Mouse (Mus musculus) CH12.LX (cell line): ENCODE measurements around the gene Jarid2. TPM values are rescaled to one million over a fixed set of nuclear protein-coding genes. Genes with fewer than 3 reads are reported as not detected.

ENCODE experiments used
- DNase-seq: peaks from one replicate; pipeline ENCODE4 v3.0.0-alpha.2; 2013; ENCODE audit errors: extremely low read depth
- H3K27ac ChIP-seq: 2 replicates; pipeline ENCODE4 v1.5.1; 2012; ENCODE audit warnings: low read depth, mild to moderate bottlenecking, control low read depth, moderate library complexity; ENCODE audit not compliant: insufficient read depth
- H3K27me3 ChIP-seq: replicated peaks from 2 replicates; pipeline ENCODE3; 2012; ENCODE audit warnings: inconsistent platforms
- H3K36me3 ChIP-seq, 2 experiments: replicated peaks in 1 of 2; 2 replicates each; pipeline versions ENCODE3 to v1.6.1; 2012; ENCODE audit warnings: inconsistent platforms in 1 of 2, low read length in 1 of 2, mild to moderate bottlenecking in 1 of 2, mixed read lengths in 1 of 2, moderate library complexity in 1 of 2; ENCODE audit not compliant: control insufficient read depth in 1 of 2, insufficient read depth in 1 of 2
- H3K4me1 ChIP-seq, 2 experiments: 2 replicates each; pipeline ENCODE4 v1.6.1; 2012; ENCODE audit warnings: inconsistent platforms in 1 of 2, moderate library complexity in 1 of 2; ENCODE audit not compliant: insufficient read depth in 2 of 2, control insufficient read depth in 1 of 2
- H3K4me2 ChIP-seq: 2 replicates; pipeline ENCODE4 v1.6.1; 2012; ENCODE audit warnings: low read depth, mild to moderate bottlenecking, control low read depth; ENCODE audit not compliant: poor library complexity, insufficient read depth, severe bottlenecking
- H3K4me3 ChIP-seq, 3 experiments: fragments of 150-350 bp in 1 of 3; sonication (generic) in 1 of 3; replicated peaks in 1 of 3; 2 replicates each; pipeline versions ENCODE3 to v1.5.1; 2011 to 2012; ENCODE audit warnings: low read depth in 2 of 3, low read length in 2 of 3, mild to moderate bottlenecking in 2 of 3, moderate library complexity in 2 of 3, control low read depth in 1 of 3, improper control_type of control experiment in 1 of 3, inconsistent platforms in 1 of 3, mixed read lengths in 1 of 3; ENCODE audit not compliant: poor library complexity in 1 of 3
- H3K79me2 ChIP-seq: replicated peaks from 2 replicates; pipeline ENCODE4 v1.6.1; 2012; ENCODE audit warnings: mild to moderate bottlenecking, moderate library complexity; ENCODE audit not compliant: control insufficient read depth, poor library complexity, insufficient read depth, severe bottlenecking; ENCODE audit errors: extremely low read depth
- H3K9ac ChIP-seq: 2 replicates; pipeline ENCODE4 v1.6.1; 2012; ENCODE audit warnings: low read depth, mild to moderate bottlenecking, control low read depth, moderate library complexity; ENCODE audit not compliant: insufficient read depth
- H3K9me3 ChIP-seq: replicated peaks from 2 replicates; pipeline ENCODE3; 2012; ENCODE audit warnings: low read length, inconsistent platforms, mixed read lengths
- BHLHE40 ChIP-seq: IDR thresholded peaks from 2 replicates; pipeline ENCODE4 v1.6.1; 2011; ENCODE audit warnings: mild to moderate bottlenecking, low read depth, low read length, improper control_type of control experiment
- CHD1 ChIP-seq: IDR thresholded peaks from 2 replicates; pipeline ENCODE4 v1.6.1; 2012; ENCODE audit warnings: low read depth, low read length, improper control_type of control experiment, inconsistent platforms
- CHD2 ChIP-seq: IDR thresholded peaks from 2 replicates; pipeline ENCODE4 v1.6.1; 2011; ENCODE audit warnings: low read length, improper control_type of control experiment
- E2F4 ChIP-seq: IDR thresholded peaks from 2 replicates; pipeline ENCODE4 v1.6.1; 2011; ENCODE audit warnings: low read depth, low read length, improper control_type of control experiment; ENCODE audit not compliant: insufficient replicate concordance
- EP300 ChIP-seq: IDR thresholded peaks from 2 replicates; pipeline ENCODE4 v1.6.1; 2011; ENCODE audit warnings: low read length, improper control_type of control experiment
- HCFC1 ChIP-seq: IDR thresholded peaks from 2 replicates; pipeline ENCODE4 v1.6.1; 2012; ENCODE audit warnings: low read depth, mild to moderate bottlenecking, inconsistent platforms, low read length, improper control_type of control experiment
- IRF4 ChIP-seq: IDR thresholded peaks from 2 replicates; pipeline ENCODE4 v1.6.1; 2014; ENCODE audit warnings: low read depth, mild to moderate bottlenecking, inconsistent platforms, low read length, improper control_type of control experiment
- JUN ChIP-seq: IDR thresholded peaks from 2 replicates; pipeline ENCODE4 v1.6.1; 2011; ENCODE audit warnings: low read depth, mild to moderate bottlenecking, low read length, improper control_type of control experiment, moderate library complexity; ENCODE audit not compliant: insufficient read depth
- JUND ChIP-seq: conservative IDR thresholded peaks from 2 replicates; pipeline ENCODE4 v1.6.1; 2011; ENCODE audit warnings: low read depth, low read length, improper control_type of control experiment
- MAFK ChIP-seq: IDR thresholded peaks from 2 replicates; pipeline ENCODE4 v1.6.1; 2011; ENCODE audit warnings: low read length, improper control_type of control experiment; ENCODE audit not compliant: insufficient replicate concordance
- MXI1 ChIP-seq: IDR thresholded peaks from 2 replicates; pipeline ENCODE4 v1.6.1; 2011; ENCODE audit warnings: mild to moderate bottlenecking, low read depth, low read length, improper control_type of control experiment
- MYC ChIP-seq: IDR thresholded peaks from 2 replicates; pipeline ENCODE4 v1.6.1; 2011; ENCODE audit warnings: low read depth, mild to moderate bottlenecking, improper control_type of control experiment, low read length
- NRF1 ChIP-seq: IDR thresholded peaks from 2 replicates; pipeline ENCODE4 v1.6.1; 2014; ENCODE audit warnings: low read depth, mild to moderate bottlenecking, inconsistent platforms, low read length, improper control_type of control experiment, moderate library complexity
- PAX5 ChIP-seq: IDR thresholded peaks from 2 replicates; pipeline ENCODE4 v1.6.1; 2012; ENCODE audit warnings: low read length, inconsistent platforms, mixed read lengths
- POLR2A ChIP-seq: IDR thresholded peaks from 2 replicates; pipeline ENCODE4 v1.6.1; 2011; ENCODE audit warnings: low read depth, mild to moderate bottlenecking, improper control_type of control experiment, low read length
- POLR2AphosphoS2 ChIP-seq: IDR thresholded peaks from 2 replicates; pipeline ENCODE4 v1.6.1; 2011; ENCODE audit warnings: low read depth, low read length, improper control_type of control experiment
- RAD21 ChIP-seq: IDR thresholded peaks from 2 replicates; pipeline ENCODE4 v1.6.1; 2011; ENCODE audit warnings: low read depth, mild to moderate bottlenecking, low read length, improper control_type of control experiment, moderate library complexity
- RCOR1 ChIP-seq: conservative IDR thresholded peaks from 2 replicates; pipeline ENCODE4 v1.6.1; 2012; ENCODE audit warnings: low read depth, mild to moderate bottlenecking, inconsistent platforms, low read length, improper control_type of control experiment
- SIN3A ChIP-seq: IDR thresholded peaks from 2 replicates; pipeline ENCODE4 v1.6.1; 2012; ENCODE audit warnings: low read length, improper control_type of control experiment, inconsistent platforms
- SMC3 ChIP-seq: IDR thresholded peaks from 2 replicates; pipeline ENCODE4 v1.6.1; 2011; ENCODE audit warnings: low read depth, low read length, improper control_type of control experiment
- TBP ChIP-seq: conservative IDR thresholded peaks from 2 replicates; pipeline ENCODE4 v1.6.1; 2011; ENCODE audit warnings: low read depth, low read length, improper control_type of control experiment
- TCF12 ChIP-seq: IDR thresholded peaks from 2 replicates; pipeline ENCODE4 v1.6.1; 2014; ENCODE audit warnings: low read depth, mild to moderate bottlenecking, inconsistent platforms, low read length, improper control_type of control experiment
- ZC3H11A ChIP-seq: IDR thresholded peaks from 2 replicates; pipeline ENCODE4 v1.6.1; 2012; ENCODE audit warnings: low read depth, mild to moderate bottlenecking, inconsistent platforms, low read length, improper control_type of control experiment
- ZMIZ1 ChIP-seq: IDR thresholded peaks from 2 replicates; pipeline ENCODE4 v1.6.1; 2012; ENCODE audit warnings: low read depth, mild to moderate bottlenecking, inconsistent platforms, low read length, improper control_type of control experiment
- ZNF384 ChIP-seq: IDR thresholded peaks from 2 replicates; pipeline ENCODE4 v1.6.1; 2012; ENCODE audit warnings: low read depth, low read length, improper control_type of control experiment, inconsistent platforms
- dilution Hi-C: fragments of 300-500 bp; cut with MboI; formaldehyde crosslinking; loops from 2 replicates; pipeline ENCODE4 v1.14.3; 2020; ENCODE audit warnings: low sequenced_read_pairs; ENCODE audit not compliant: extremely low pct_unique_long_range_greater_than_20kb, extremely low pct_ligation_motif_present
- in situ Hi-C: fragments of 300-500 bp; cut with MboI; formaldehyde crosslinking; loops from 3 replicates; pipeline ENCODE4 v1.14.3; 2019; ENCODE audit warnings: low sequenced_read_pairs, low pct_ligation_motif_present, low pct_unique_long_range_greater_than_20kb, mixed read lengths
- polyA plus RNA-seq: library from polyadenylated mRNA; unstranded; fragments of >175 nt; gene quantifications from 2 replicates; pipeline ENCODE4 v1.2.1, GENCODE M21; 2012; ENCODE audit warnings: low read depth; ENCODE audit not compliant: insufficient read length
- total RNA-seq, 2 experiments: library from RNA; depleted of rRNA; stranded (reverse); fragments of 300-350 nt in 1 of 2; fragments of >200 nt in 1 of 2; gene quantifications; 2 replicates each; pipeline ENCODE4 v1.2.3; 2012 to 2014

The Jarid2 gene
- total and polyA plus RNA-seq, 3 experiments = 4.5 to 10.9 (median 7.8) TPM

DNA sequence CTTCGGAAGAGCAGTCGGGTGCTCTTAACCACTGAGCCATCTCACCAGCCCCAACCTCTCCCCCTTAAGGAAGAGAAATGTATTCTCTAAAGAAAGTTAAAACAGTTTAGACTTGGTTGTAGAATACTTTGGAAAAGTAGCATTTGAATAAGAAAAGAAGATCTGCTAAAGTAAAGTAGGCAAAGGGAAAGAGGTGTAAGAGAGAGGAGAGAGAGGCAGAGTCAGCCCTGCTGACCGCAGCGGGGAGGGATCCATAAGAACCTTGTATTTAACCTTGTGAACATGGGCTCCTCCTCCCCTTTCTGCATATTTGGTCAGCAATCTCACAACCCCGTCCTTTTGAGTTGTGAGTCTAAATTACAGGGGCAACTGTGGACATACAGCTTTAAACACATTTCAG is 83.1 kb downstream of the Jarid2 start:
- DNase-seq = no peak
- Histone ChIP-seq H3K4me3 (no peak overlapping the region), H3K9me3 (no peaks in the 10 kb centered on the region), H3K9ac (no peak overlapping the region), H3K4me1 (peaks cover 5 to 65% of the 10 kb centered on the region in 2 experiments; a peak in 3 of 4 replicates), H3K4me2 (no peak overlapping the region), H3K27me3 (no peaks in the 10 kb centered on the region), H3K36me3 (no peaks in the 10 kb centered on the region), H3K79me2 (peaks cover 10% of the 10 kb centered on the region; the same call in 1 of the 2 replicates), H3K27ac (no peak overlapping the region)
- no peak for TF ChIP-seq ZC3H11A
- no peak for TF ChIP-seq RCOR1
- no peak for TF ChIP-seq NRF1
- TF ChIP-seq SMC3 = no peak
- TF ChIP-seq JUND = no peak
- TF ChIP-seq HCFC1 = no peak
- no peak for TF ChIP-seq MYC
- no peak for TF ChIP-seq SIN3A
- no peak for TF ChIP-seq EP300
- no peak for TF ChIP-seq CHD1
- no peak for TF ChIP-seq CHD2
- TF ChIP-seq E2F4 = no peak
- TF ChIP-seq ZNF384 = no peak
- TF ChIP-seq JUN = no peak
- TF ChIP-seq PAX5 = no peak
- no peak for TF ChIP-seq TCF12
- TF ChIP-seq IRF4 = no peak
- TF ChIP-seq MXI1 = no peak
- no peak for TF ChIP-seq TBP
- no peak for TF ChIP-seq ZMIZ1
- in situ Hi-C loops = no loop called here
- dilution Hi-C loops = no loop called here

DNA sequence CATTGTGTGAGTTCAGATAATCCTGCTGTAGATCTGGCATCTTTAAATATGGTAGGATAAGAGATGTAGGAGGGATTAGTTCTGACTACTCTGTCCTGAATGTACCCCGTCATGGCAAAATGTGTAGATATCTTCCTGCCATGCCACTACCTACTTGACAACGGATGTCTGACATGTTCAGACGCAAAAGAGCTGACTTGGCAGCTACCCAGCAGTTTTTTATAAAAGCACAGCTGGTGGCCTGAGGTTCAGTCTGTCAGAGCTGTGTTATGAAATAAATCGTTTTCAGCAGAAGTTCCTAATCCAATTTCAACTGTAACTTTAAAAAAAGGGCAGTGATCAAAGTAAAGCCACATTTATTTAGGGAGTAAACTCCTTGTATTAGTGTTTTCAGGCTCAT is 90.1 kb downstream of the Jarid2 start:
- H3K4me2 ChIP-seq = no peak overlapping the region
- H3K9me3 ChIP-seq = no peaks in the 10 kb centered on the region
- peaks cover 2 to 30% of the 10 kb centered on the region in 2 experiments; a peak in 3 of 4 replicates for H3K4me1 ChIP-seq
- H3K9ac ChIP-seq = no peak overlapping the region
- in situ Hi-C loops = no loop called here
- dilution Hi-C loops = no loop called here
- peaks cover 0 to 7% of the 10 kb centered on the region in 2 experiments for H3K36me3 ChIP-seq
- no peak overlapping the region for H3K4me3 ChIP-seq
- H3K27ac ChIP-seq = no peak overlapping the region
- no peaks in the 10 kb centered on the region for H3K27me3 ChIP-seq
- DNase-seq = no peak
- TF ChIP-seq BHLHE40 (no peak), POLR2A (no peak), EP300 (no peak), HCFC1 (no peak), MAFK (no peak), ZC3H11A (no peak), POLR2AphosphoS2 (no peak), IRF4 (no peak), ZNF384 (no peak), E2F4 (no peak), CHD2 (no peak), RAD21 (no peak)
- H3K79me2 ChIP-seq = peaks cover 4% of the 10 kb centered on the region; the same call in 1 of the 2 replicates
